Mouse (Mus musculus) heart, adult 11 months (tissue): Measurements from ENCODE around the gene 1700010B08Rik.
A peak's percentile ranks its signal among the peaks of the same experiment; 100 is the strongest.
"Not testable (repeated sequence)": the region's sequence is repeated elsewhere in the genome, so short reads cannot be mapped to it uniquely, and the experiment has no call there.

Experiments used
- DNase-seq: peaks from one replicate; pipeline ENCODE4 v3.0.0; 2022

1700010B08Rik gene

GRCm38 (mm10) chr2:173719115-173719514 is at the start of gene 1700010B08Rik:
Gene 1700010B08Rik, plus strand, starts transcription at chr2:173719415.
- DNase-seq, result not testable (repeated sequence)

- DNase-seq, result no peak
Measured at GRCm38 (mm10) chr2:173672328-173672896, 46.8 kb upstream of the 1700010B08Rik start.

GRCm38 (mm10) chr2:173673469-173673868 is 45.7 kb upstream of the 1700010B08Rik start:
- DNase-seq, result peak; percentile 65

GRCm38 (mm10) chr2:173678593-173678992 is 40.6 kb upstream of the 1700010B08Rik start:
- DNase-seq, result no peak

GRCm38 (mm10) chr2:173679217-173679616 is 40.0 kb upstream of the 1700010B08Rik start:
- no peak for DNase-seq

GRCm38 (mm10) chr2:173680153-173680552 is 39.1 kb upstream of the 1700010B08Rik start:
- DNase-seq, result no peak

- no peak for DNase-seq
Measured at GRCm38 (mm10) chr2:173682773-173683172, 36.4 kb upstream of the 1700010B08Rik start.

- no peak for DNase-seq
Measured at GRCm38 (mm10) chr2:173685781-173686361, 33.3 kb upstream of the 1700010B08Rik start.

- DNase-seq, result no peak
Measured at GRCm38 (mm10) chr2:173687363-173687762, 31.9 kb upstream of the 1700010B08Rik start.

GRCm38 (mm10) chr2:173689835-173690234 is 29.4 kb upstream of the 1700010B08Rik start:
- no peak for DNase-seq

- no peak for DNase-seq
Measured at GRCm38 (mm10) chr2:173691748-173692147, 27.5 kb upstream of the 1700010B08Rik start.

- no peak for DNase-seq
Measured at GRCm38 (mm10) chr2:173692693-173693092, 26.5 kb upstream of the 1700010B08Rik start.

- DNase-seq, result no peak
Measured at GRCm38 (mm10) chr2:173698850-173699249, 20.4 kb upstream of the 1700010B08Rik start.

GRCm38 (mm10) chr2:173702096-173702866 is 16.9 kb upstream of the 1700010B08Rik start:
- DNase-seq, result no peak

- DNase-seq, result no peak
Measured at GRCm38 (mm10) chr2:173702867-173703237, 16.4 kb upstream of the 1700010B08Rik start.

- DNase-seq, result no peak
Measured at GRCm38 (mm10) chr2:173705827-173706551, 13.2 kb upstream of the 1700010B08Rik start.

GRCm38 (mm10) chr2:173707626-173708025 is 11.6 kb upstream of the 1700010B08Rik start:
- DNase-seq, result not testable (repeated sequence)

- DNase-seq, result no peak
Measured at GRCm38 (mm10) chr2:173710193-173710592, 9.0 kb upstream of the 1700010B08Rik start.

GRCm38 (mm10) chr2:173712656-173713055 is 6.6 kb upstream of the 1700010B08Rik start:
- no peak for DNase-seq

- DNase-seq, result no peak
Measured at GRCm38 (mm10) chr2:173713241-173713640, 6.0 kb upstream of the 1700010B08Rik start.

GRCm38 (mm10) chr2:173714620-173715218 is 4.5 kb upstream of the 1700010B08Rik start:
- DNase-seq, result no peak

GRCm38 (mm10) chr2:173716966-173717365 is 2.2 kb upstream of the 1700010B08Rik start:
- DNase-seq, result no peak
